Mouse (Mus musculus): Measurements from ENCODE around the gene Zkscan8. TPM values are rescaled to one million over a fixed set of nuclear protein-coding genes. Genes with fewer than 3 reads are reported as not detected.
"Not testable (repeated sequence)": the region's sequence is repeated elsewhere in the genome, so short reads cannot be mapped to it uniquely, and the experiment has no call there.

Gene Zkscan8
- 10 to 100 TPM; 13.7 to 13.9 TPM for total RNA-seq (2021)

DNA sequence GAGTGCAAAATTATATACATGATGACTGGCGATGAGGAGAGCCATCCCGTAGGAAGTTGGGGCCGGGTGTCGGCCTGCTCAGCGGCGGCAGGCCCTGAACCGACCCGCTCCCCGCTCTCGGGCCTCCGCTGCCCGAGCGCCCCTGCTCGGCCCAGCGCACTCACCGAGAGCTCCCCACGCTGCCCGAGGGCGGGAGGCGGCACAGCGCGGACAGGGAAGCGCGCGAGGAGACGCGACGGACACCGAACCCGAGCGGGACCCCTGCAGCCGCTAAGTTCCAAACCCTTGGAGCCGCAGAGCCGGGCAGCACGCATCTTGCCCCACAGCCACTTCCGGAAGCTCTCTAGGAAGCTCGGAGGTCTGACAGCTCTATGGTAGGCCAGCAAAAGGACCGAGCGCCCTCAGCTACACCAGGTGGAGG lies at the start of gene Zkscan8:
Gene Zkscan8, minus strand, starts transcription at position 340 of the 421 bp plus-strand sequence.
- DNase-seq, result peak; percentile 86
- intact Hi-C loops (cut with DNase I), result no loop called here

DNA sequence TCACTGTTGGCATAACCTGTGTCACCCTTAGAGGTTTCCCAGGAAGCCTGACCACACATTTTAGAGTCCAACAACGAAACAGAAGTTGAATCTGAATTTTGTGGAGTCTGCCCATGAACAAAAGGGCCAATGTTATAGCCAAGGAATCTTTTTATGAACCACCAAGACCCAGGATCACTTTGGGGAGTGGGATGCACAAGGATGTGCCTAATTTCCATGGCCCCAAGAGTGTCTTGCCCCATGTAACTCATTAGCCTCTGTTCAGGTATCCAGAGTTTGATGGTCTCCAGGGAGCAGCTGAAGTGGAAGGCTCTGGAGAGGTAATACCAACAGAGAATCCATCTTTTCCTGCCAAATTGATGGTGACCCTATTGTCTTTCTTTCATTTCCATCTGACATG lies 28.9 kb upstream of the Zkscan8 start, which contains the start of gene Olfr1535:
Gene Olfr1535, minus strand, starts transcription at position 101 of the 400 bp plus-strand sequence.
- intact Hi-C loops (cut with DNase I), result no loop called here
- no peak for DNase-seq

DNA sequence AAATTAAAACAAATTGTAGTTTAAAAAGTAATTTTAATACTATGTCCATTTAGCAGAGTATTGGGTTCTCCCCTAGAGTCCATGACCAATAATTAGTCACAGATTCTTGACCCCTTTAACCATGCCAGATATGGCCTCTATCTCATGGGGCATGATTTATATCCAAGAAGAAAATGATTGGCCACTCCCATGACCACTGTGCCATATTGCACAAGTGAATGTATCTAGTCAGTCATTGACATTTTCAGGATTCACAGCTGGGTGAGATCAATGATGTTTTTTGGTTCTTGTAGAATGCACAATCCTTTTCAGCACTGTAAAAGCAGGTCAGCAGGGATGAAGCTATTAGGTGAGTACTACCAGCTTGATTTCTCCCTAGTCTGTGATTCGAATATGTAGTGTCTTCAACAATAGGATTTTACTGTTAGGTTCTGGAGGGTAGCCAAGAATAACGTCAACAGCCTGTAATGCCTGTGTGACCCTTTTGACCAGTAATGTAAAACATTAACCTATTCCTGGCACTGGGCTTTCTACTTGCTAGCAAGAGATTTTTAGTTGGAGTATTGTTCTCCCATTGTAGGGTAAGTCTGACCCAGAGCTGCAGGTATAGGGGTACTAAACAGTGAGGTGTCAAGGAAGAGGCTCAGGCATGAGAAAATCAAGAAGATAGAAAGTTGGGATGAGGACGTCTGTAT lies 19.6 kb upstream of the Zkscan8 start:
- DNase-seq, result no peak
- intact Hi-C loops (cut with DNase I), result no loop called here

DNA sequence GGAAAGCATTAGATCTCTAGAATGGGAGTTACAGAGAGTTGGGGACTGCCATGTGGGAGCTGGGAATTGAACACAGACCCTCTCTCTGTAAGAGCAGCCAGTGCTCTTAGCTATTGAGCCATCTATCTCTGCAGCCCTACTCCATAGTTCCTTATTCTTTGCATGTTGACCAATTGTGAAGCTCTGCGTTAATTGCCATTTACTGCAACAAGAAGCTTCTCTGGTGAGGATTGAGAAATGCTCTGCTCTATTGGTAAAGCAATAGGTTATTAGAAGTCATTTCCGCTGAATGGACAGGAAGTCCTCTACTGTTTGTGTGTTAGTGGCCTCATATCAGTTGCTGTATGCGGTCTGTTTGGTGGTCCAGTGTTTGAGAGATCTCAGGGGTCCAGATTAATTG lies 18.6 kb upstream of the Zkscan8 start:
- intact Hi-C loops (cut with DNase I), result no loop called here
- no peak for DNase-seq

DNA sequence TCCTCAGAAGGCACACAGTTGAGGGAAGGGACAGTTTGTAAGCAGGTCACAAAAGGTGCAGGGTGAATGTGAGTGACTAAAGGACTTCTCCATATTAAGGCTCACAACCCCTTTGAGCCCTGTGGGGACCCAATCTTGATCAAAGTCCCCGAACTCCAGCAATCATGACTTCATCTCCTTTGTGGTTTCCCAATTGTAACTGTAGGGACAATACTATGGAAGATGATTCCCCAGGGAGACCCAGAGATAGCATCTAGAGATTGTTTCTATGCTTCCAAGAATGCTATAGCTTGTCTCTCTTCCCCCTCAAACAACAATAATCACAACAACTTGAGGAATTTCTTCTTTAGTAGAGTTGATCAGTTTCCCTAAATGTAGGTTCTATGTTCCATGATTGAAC lies 11.8 kb upstream of the Zkscan8 start, which contains the start of gene Olfr1366:
Gene Olfr1366, minus strand, starts transcription at position 101 of the 400 bp plus-strand sequence.
- DNase-seq, result no peak
- intact Hi-C loops (cut with DNase I), result no loop called here

DNA sequence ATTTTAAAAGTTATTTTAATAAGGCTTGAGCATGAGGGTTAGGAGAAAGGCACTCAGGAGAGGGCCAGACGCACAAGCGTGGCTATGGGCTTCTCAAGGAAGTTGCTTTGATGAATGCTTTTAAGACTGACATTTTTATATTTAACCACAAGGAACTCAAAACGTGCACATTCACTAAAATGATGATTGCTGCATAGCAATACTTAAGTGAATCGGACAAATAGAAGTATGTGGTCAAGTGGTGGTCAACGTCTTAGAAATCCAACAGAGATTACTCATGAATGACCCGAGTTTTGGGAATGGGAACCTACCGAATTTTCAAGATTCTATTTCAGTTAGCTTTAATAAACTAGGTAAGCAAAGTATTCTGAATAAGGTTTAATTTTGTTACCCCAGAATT lies 784 bp downstream of the Zkscan8 start:
- intact Hi-C loops (cut with DNase I), result no loop called here
- DNase-seq, result no peak

DNA sequence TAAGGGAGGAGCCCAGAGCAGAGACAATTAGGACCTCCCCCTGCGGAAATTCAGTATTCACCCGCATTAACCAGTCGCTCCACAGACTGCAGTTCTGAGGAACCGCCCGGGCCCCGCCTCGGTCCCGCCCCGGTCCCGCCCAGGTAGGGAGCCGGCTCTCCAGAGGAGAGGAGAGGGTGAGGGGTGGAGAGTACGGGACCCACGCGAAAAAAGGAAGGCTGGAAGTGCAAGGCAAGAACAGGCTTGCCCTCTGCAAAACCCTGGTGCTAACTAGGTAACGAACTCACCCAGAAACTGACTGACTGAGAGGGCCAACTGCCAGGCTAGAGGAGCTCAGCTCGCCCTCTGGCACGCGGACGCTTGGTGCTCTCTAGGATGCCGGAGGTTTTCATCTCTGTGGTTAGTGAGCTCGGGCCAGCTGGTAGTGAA lies 24.7 kb downstream of the Zkscan8 start:
- intact Hi-C loops (cut with DNase I), result no loop called here
- peak; percentile 83 for DNase-seq

DNA sequence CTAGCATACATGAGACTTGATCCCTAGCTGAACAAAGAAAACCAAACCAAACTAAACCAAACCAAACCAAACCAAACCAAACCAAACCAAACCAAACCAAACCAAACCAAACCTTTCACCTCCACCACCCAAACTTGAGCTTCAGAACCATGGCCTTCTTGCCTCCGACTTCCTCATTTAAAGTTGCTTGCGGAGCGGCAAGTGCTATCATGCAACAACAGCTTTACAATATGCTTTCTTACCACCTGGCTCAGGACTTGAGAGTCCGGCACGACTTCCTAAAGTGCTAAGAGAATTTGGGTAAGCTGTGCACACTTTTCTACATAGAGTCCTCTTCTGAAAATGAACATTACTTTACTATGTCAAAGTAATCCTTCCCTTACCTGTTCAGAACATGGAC lies 28.6 kb downstream of the Zkscan8 start:
- intact Hi-C loops (cut with DNase I), result no loop called here
- no peak for DNase-seq

DNA sequence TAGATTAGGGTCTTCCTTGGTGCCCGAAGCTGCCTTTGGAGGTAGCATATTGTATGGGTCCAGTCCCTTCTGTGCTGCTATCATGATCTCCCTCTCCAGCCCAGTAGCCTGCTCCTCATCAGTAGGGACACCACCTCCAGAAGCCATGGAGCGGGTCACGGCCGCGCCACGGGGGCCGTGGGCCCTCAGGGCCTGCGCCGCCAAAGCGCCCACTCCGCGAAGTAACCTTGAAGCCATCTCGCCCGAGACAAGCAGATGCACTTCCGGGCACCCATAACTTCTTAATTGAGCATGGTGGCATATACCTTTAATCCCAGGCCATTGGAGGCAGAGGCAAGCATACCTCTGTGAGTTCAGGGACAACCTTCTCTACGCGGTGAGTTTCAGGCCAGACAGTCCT lies 29.7 kb downstream of the Zkscan8 start, which contains the start of gene Gm11273:
Gene Gm11273, minus strand, starts transcription at position 237 of the 400 bp plus-strand sequence.
- intact Hi-C loops (cut with DNase I); DNase-seq: not testable (repeated sequence)

DNA sequence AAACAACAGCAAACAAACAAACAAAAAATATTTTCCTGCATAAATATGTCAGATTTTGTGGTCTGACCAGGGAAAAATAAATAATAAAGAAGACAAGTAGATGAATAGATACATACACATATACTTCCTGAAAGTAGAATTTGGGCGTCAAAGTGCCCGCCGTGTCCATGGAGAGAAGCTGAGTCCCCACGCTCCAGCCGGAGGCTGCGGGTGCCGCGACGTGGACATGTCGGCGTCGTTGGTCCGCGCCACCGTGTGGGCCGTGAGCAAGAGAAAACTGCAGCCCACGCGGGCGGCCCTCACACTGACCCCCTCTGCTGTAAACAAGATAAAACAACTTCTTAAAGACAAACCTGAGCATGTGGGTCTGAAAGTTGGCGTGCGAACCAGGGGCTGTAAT lies 35.8 kb downstream of the Zkscan8 start, which contains the start of gene AK157302:
Gene AK157302, plus strand, starts transcription at position 144 of the 400 bp plus-strand sequence.
- DNase-seq, result peak; percentile 10
- intact Hi-C loops (cut with DNase I), result no loop called here

DNA sequence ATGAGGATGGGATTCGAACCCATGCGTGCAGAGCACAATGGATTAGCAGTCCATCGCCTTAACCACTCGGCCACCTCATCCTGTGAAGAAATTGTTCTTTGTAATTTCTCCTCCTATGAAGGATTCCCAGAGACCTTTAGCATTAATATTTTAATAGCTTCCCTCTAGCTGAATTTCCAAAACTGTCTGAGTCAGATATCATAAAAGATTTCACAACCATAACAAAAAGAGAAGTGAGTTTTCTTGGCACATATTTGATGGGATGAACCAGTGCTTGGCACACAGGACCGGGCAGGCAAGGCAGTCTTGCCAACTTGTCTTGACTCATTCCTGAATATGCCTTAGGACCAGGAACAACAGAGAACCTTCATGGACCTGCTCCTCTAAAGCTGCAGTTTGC lies 38.1 kb downstream of the Zkscan8 start:
- intact Hi-C loops (cut with DNase I), result no loop called here

DNA sequence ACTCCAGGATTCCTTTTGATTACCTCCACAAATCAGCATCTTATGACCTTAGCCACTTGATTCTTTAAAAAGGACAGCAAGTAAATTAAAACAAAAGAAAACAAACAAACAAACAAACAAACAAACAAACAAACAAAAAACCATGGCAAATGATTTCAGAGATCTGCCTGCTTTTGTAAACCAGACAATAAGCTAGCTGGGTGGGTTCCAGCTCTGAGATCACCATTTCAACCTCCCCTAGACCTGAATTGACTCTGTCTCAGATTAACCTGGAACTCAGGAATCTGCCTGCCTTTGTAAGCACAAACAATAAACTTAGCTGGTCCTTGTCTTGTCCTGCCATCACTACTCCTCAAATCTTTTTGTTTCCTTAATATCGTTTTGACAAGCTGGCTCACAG lies 44.0 kb downstream of the Zkscan8 start:
- intact Hi-C loops (cut with DNase I), result no loop called here
- no peak for DNase-seq

More for the DNA sequence above, 38.1 kb downstream of the Zkscan8 start:
- DNase-seq, result no peak

DNA sequence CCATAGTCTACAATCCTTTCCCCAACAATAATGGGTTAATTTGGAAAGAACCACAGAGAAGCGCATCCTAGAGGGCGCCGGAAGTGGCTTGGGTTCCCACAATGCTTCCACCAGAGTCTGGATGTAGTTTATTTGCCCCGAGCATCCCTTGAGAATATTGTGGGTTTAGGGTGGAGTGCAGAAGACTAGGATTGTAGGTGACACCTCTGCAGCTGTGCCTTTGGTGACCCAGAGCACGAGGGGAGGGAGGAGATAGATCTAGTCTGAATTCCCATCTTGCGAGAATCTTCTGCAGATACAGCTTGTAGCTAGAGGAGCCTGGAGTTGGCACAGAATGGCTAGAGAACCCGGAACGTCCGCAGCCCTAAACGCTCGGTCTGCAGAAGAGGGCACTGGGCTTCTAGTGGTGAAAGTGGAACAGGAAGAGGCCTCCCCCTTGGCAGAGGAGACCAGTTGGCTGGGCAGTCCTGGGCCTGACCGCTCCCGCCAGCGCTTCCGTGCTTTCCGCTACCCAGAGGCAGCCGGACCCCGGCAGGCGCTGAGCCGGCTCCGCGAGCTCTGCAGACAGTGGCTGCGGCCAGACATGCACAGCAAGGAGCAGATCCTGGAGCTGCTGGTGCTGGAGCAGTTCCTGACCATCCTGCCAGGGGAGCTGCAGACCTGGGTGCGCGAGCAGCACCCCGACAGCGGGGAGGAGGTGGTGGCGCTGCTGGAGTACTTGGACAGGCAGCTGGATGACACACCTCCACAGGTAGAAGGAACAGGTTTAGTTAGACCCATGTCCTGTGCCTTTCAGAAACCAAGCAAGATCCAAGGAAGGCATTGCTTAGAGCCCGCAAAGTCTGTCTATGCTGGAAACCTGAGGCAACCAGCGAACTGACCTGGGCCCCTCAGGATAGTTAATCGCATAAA lies 51.9 kb downstream of the Zkscan8 start, which contains the start of the genes Zkscan4 and Gm10065:
Gene Zkscan4, plus strand, starts transcription at position 149 of the 912 bp plus-strand sequence.
Gene Gm10065, minus strand, starts transcription at position 683 of the 912 bp plus-strand sequence.
- peak; percentile 75 for DNase-seq
- intact Hi-C loops (cut with DNase I), result not testable (repeated sequence)

DNA sequence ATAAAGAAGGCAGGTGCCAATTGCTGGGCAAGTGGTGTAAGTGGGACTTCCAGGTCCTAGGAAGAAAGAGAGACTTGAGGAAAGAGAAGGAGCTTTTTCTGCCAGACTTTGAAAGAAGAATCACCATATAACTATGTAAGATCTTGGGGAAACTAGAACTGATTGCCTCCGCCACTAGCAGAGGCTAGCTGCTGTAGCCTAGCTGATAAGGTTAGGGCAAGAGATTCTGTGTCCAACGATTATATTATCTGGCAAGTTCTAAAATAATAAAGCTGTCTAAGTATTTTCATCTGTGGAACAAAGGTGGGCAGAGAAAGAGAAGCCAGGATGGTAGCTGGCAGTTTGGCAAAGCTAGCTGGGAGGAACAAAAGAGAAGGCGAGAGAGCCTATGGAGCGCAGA lies 58.5 kb downstream of the Zkscan8 start:
- no peak for DNase-seq
- intact Hi-C loops (cut with DNase I), result no loop called here

DNA sequence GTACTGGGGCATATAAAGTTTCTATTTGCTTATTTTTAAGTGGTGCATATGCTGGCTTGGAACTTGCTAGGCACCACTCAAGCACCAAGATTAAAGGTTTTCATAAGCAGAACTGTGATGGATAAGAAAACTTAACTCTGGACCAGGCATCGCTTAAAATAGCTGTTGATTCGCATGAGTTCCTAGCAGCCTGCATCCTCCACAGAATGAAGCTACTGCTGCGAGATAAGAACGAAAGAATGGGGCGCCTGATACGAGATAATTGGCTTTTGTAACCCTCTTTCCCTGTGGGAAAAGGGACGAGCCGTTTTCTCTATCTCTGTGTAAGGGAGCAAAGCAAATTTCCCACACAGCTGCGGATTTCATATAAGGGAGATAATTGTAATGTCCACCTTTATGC lies 61.8 kb downstream of the Zkscan8 start:
- DNase-seq, result no peak
- intact Hi-C loops (cut with DNase I), result no loop called here

DNA sequence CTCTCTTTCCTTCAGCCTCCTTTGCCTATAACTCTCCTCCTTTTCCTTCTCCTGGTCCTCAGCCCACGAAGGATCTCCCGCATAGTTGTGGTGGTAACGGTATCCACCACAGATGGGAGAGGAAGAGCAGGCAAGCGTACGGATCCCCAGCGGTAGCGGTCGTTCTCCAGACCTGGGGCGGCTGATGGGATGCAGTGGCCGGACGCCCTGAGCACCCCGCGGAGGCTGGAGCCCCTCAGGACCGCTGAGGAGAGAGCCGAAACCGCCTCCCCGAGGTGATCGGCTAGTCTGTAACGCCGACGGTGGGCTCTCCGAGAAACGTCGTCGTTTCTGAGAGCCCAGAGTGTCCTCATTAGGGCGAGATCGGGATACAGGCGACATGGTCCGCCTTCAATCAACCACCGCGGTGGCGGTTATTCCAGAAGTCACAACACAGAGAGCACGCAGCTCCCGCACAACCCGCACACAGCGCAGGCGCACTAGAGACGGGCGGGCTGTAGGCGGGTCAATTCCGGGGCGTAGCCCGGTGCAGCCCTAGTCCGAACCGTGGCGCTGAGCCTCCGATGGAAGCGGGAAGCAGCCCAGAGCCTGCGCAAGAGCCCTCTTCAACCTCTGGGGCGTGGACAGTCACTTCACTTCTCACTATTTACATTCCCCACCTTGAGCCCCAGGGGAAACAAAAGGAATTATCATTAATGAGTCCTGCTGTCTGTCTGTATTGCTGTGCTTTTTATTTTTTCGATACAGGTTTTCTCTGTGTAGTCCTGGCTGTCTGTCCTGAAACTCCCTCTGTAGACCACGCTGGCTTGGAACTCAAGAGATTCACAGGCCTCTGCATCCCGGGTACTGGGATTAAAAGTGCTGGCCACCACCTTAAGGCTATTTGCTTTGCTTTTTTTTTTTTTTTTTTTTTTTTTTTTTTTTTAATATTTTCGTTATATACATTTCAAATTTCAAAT lies 62.6 kb downstream of the Zkscan8 start, which contains the start of gene Nkapl:
Gene Nkapl, minus strand, starts transcription at position 449 of the 959 bp plus-strand sequence.
- DNase-seq, result peak; percentile 80

DNA sequence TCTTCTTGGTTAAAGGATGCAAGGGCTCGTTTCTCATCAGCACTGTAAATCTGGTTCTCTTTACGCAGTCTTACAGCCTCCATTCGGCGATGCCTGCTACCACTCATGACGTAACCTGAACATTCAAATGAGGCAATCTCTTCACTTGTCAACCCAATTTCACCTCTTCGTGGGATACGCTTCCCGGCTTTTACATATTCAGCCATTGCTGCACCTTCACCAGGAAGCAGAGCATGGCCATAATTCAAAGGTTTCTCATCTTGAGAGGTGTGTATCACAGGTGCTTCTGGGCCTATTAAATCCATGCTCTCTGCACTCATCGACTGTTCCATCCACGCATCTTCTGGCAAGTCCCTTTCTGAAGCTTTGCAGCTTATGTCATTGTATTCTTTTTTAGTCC lies 63.6 kb downstream of the Zkscan8 start:
- DNase-seq, result no peak
- intact Hi-C loops (cut with DNase I), result no loop called here

More for the DNA sequence above, 62.6 kb downstream of the Zkscan8 start, which contains the start of gene Nkapl:
- intact Hi-C loops (cut with DNase I), result no loop called here
